Mouse (Mus musculus) mature B cell (primary cell): Measurements from ENCODE around the gene Ufsp1.

Source experiments
- in situ Hi-C: fragments of 300-500 bp; cut with MboI; formaldehyde crosslinking; loops from 2 replicates; pipeline ENCODE4 v1.14.3; 2019

Gene Ufsp1

GRCm38 (mm10) chr5:137295712-137296111, 1.3 kb downstream of the Ufsp1 start:
- in situ Hi-C loops = no loop called here

- in situ Hi-C loops = no loop called here
These were observed 2.7 kb downstream of the Ufsp1 start for GRCm38 (mm10) chr5:137297126-137297525.

GRCm38 (mm10) chr5:137299240-137299639, 4.8 kb downstream of the Ufsp1 start:
- in situ Hi-C loops = no loop called here

- in situ Hi-C loops = no loop called here
These were observed 6.8 kb downstream of the Ufsp1 start for GRCm38 (mm10) chr5:137301253-137301652.

- in situ Hi-C loops = no loop called here
These were observed 9.2 kb downstream of the Ufsp1 start for GRCm38 (mm10) chr5:137303609-137304008.

- in situ Hi-C loops = no loop called here
These were observed 9.7 kb downstream of the Ufsp1 start for GRCm38 (mm10) chr5:137304165-137304564.

- in situ Hi-C loops = no loop called here
These were observed 10.4 kb downstream of the Ufsp1 start for GRCm38 (mm10) chr5:137304816-137305215.

GRCm38 (mm10) chr5:137305822-137306221, 11.4 kb downstream of the Ufsp1 start:
- in situ Hi-C loops = no loop called here

- in situ Hi-C loops = no loop called here
These were observed 12.1 kb downstream of the Ufsp1 start for GRCm38 (mm10) chr5:137306439-137307005.

GRCm38 (mm10) chr5:137307071-137307912, 12.9 kb downstream of the Ufsp1 start, which contains the start of gene Srrt:
Gene Srrt, minus strand, starts transcription at chr5:137307674.
- in situ Hi-C loops = no loop called here

- in situ Hi-C loops = no loop called here
These were observed 13.9 kb downstream of the Ufsp1 start for GRCm38 (mm10) chr5:137308356-137308755.

GRCm38 (mm10) chr5:137313466-137314192, 19.2 kb downstream of the Ufsp1 start:
- in situ Hi-C loops = no loop called here

GRCm38 (mm10) chr5:137314193-137315083, 20.0 kb downstream of the Ufsp1 start, which contains the start of gene Trip6:
Gene Trip6, minus strand, starts transcription at chr5:137314404.
- in situ Hi-C loops = no loop called here

- in situ Hi-C loops = no loop called here
These were observed 20.9 kb downstream of the Ufsp1 start for GRCm38 (mm10) chr5:137315084-137315903.

- in situ Hi-C loops = no loop called here
These were observed 22.9 kb downstream of the Ufsp1 start for GRCm38 (mm10) chr5:137317361-137317760.

- in situ Hi-C loops = no loop called here
These were observed 24.1 kb downstream of the Ufsp1 start for GRCm38 (mm10) chr5:137318570-137318969.

GRCm38 (mm10) chr5:137320996-137321395, 26.6 kb downstream of the Ufsp1 start:
- in situ Hi-C loops = no loop called here

- in situ Hi-C loops = no loop called here
These were observed 36.5 kb downstream of the Ufsp1 start for GRCm38 (mm10) chr5:137330910-137331309.

GRCm38 (mm10) chr5:137332857-137333511, 38.6 kb downstream of the Ufsp1 start:
- in situ Hi-C loops = no loop called here
